Mouse (Mus musculus) kidney, embryonic 16.5 days (tissue): ENCODE data around the gene Nicn1. TPM values are rescaled to one million over a fixed set of nuclear protein-coding genes. Genes with fewer than 3 reads are reported as not detected.

Source experiments
- ATAC-seq: fragments of 200-750 bp; cut with Nextera tagmentation; 2 replicates; pipeline ENCODE4 v1.8.0; 2017; ENCODE audit warnings: moderate TSS enrichment; ENCODE audit not compliant: low FRiP score, low TSS enrichment
- H3K27ac ChIP-seq: fragments of 300-500 bp; sonication (generic); 2 replicates; pipeline ENCODE4 v1.5.1; 2014; ENCODE audit warnings: low read length
- H3K27me3 ChIP-seq: fragments of 300-500 bp; sonication (generic); 2 replicates; pipeline ENCODE4 v1.6.1; 2014; ENCODE audit warnings: low read length, control low read depth, mixed read lengths; ENCODE audit not compliant: insufficient read depth
- H3K36me3 ChIP-seq: fragments of 300-500 bp; sonication (generic); 2 replicates; pipeline ENCODE4 v1.6.1; 2014; ENCODE audit warnings: low read length, control low read depth, mixed read lengths; ENCODE audit not compliant: insufficient read depth
- H3K4me1 ChIP-seq: fragments of 300-500 bp; sonication (generic); 2 replicates; pipeline ENCODE4 v1.6.1; 2014; ENCODE audit warnings: low read length, control low read depth, mixed read lengths; ENCODE audit not compliant: insufficient read depth
- H3K4me2 ChIP-seq: fragments of 300-500 bp; sonication (generic); replicated peaks from 2 replicates; pipeline ENCODE4 v1.6.1; 2014; ENCODE audit warnings: low read depth, low read length
- H3K4me3 ChIP-seq: fragments of 300-500 bp; sonication (generic); 2 replicates; pipeline ENCODE4 v1.5.1; 2014; ENCODE audit warnings: mild to moderate bottlenecking, low read length
- H3K9ac ChIP-seq: fragments of 300-500 bp; sonication (generic); replicated peaks from 2 replicates; pipeline ENCODE4 v1.6.1; 2014; ENCODE audit warnings: low read length
- H3K9me3 ChIP-seq: fragments of 300-500 bp; sonication (generic); 2 replicates; pipeline ENCODE4 v1.6.1; 2016; ENCODE audit warnings: low read length, control low read depth
- WGBS: fragments of 180-500 bp; shearing (Covaris S2); extraction: QIAGEN DNeasy Blood & Tissue Kit; methylation state at CpG from one replicate; pipeline ENCODE4 v1.1.7; 2014; 5-methylcytosine and 5-hydroxymethylcytosine counted together
- polyA plus RNA-seq: library from polyadenylated mRNA; unstranded; fragments of >200 nt; fragmentation: Nextera tagmentation; extraction: Ambion mirVana; gene quantifications from 2 replicates; pipeline ENCODE4 v1.2.1, GENCODE M21; 2015

The Nicn1 gene
- polyA plus RNA-seq, 1 experiment from 2014 or later, result 37.2 TPM

DNA sequence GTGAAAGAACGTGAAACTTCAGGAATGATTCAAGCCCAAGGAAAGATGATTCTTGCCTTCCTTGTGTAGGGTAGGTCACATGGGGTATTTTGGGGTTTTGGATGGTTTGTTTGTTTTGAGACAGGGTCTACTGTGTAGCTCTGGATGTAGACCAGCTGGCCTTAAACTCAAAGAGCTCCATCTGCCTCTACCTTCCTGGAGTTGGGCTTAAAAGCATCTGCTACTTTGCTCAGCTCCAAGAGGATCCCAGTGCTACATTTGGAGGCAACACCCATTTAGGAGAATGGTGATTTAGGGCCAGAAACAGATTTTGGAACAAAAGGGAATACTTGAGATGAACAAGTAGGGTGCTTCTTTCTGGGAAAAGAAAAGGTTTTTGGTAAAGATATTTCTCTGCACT, 34.6 kb downstream of the Nicn1 start:
- Histone ChIP-seq H3K9me3 (no peaks in the 10 kb centered on the region), H3K4me2 (no peak overlapping the region), H3K27ac (no peak overlapping the region), H3K4me1 (no peaks in the 10 kb centered on the region), H3K4me3 (no peak overlapping the region), H3K36me3 (peaks cover 34% of the 10 kb centered on the region), H3K9ac (no peak overlapping the region), H3K27me3 (no peaks in the 10 kb centered on the region)
- no peak for ATAC-seq
- 88% methylated on average over 1 of the region's 1 CpGs for WGBS

DNA sequence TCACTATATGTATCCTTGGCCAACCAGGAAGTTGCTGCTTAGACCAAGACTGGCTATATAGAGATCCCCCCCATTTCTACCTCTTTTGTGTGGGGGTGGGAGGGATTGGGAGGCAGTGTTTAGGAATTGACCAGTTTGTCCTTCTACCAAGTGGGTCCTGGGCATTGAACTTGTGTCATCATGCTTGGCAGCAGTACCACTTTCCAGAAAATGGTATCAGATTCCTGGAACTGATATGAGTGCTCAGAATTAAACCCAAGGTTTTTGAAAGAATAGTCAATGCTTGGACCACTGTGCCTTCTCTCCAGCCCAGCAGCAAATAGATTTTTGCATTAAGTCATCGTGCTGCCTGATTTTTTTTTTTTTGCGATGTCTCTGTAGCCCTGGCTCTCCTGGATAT, 35.6 kb downstream of the Nicn1 start:
- Histone ChIP-seq H3K9me3 (no peaks in the 10 kb centered on the region), H3K9ac (no peak overlapping the region), H3K36me3 (peaks cover 36% of the 10 kb centered on the region), H3K27ac (no peak overlapping the region), H3K27me3 (no peaks in the 10 kb centered on the region), H3K4me1 (no peaks in the 10 kb centered on the region), H3K4me2 (no peak overlapping the region), H3K4me3 (no peak overlapping the region)
- ATAC-seq, result no peak
- 98% methylated on average over 2 of the region's 2 CpGs for WGBS

DNA sequence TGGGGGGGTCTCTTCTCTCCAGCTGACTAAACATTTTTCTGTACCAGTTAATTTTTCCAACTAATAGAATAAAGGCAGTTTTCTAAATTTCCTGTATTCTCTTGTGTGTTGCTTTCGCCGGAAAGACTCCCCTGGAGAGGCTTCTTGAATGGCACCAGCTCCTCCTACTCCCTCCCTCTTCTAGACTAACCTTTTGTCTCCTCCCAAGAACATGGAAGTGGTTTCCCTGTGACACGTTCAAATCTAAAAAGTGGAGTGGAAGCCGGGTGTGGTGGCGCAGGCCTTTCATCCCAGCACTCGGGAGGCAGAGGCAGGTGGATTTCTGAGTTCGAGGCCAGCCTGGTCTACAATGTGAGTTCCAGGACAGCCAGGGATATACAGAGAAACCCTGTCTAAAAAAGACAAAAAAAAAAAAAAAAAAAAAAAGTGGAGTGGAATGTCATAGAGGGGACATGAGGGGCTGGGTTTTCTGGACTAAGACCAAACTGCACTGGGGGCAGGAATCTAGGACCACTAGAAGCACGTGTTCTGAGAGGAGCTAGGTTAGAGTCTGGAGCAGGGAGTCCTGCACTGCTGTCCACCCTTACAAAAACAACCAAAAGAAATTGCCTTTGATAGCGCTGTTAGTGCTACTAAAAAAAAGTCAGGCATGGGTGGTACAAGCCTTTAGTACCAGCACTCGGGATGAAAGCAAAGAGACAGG, 47.8 kb downstream of the Nicn1 start:
- WGBS, result 65% methylated on average over 10 of the region's 10 CpGs
- Histone ChIP-seq H3K27me3 (no peaks in the 10 kb centered on the region), H3K4me3 (peak overlapping the region; percentile 78; the same call in 1 of the 2 replicates), H3K27ac (peak overlapping the region; percentile 97), H3K4me2 (peak overlapping the region; percentile 89), H3K4me1 (peaks cover 35% of the 10 kb centered on the region), H3K9ac (peak overlapping the region; percentile 90; the same call in 1 of the 2 replicates), H3K36me3 (peaks cover 30% of the 10 kb centered on the region), H3K9me3 (no peaks in the 10 kb centered on the region)
- no peak for ATAC-seq

DNA sequence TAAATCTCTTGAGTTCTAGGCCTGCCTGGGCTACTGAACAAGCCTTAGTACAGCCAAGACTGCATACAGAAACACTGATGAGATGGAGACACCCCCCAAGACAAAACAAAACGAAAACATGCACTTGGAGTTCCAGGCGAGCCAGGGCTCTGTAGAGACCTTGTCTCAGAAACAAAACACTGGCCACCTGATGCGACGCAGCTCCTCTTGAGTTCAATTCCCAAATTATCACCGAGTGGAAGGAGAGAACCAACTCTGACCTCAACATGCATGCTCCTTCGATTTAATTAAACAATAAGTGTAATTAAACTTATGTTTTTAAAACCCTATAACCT, 48.3 kb downstream of the Nicn1 start:
- WGBS, result 22% methylated on average over 6 of the region's 6 CpGs

DNA sequence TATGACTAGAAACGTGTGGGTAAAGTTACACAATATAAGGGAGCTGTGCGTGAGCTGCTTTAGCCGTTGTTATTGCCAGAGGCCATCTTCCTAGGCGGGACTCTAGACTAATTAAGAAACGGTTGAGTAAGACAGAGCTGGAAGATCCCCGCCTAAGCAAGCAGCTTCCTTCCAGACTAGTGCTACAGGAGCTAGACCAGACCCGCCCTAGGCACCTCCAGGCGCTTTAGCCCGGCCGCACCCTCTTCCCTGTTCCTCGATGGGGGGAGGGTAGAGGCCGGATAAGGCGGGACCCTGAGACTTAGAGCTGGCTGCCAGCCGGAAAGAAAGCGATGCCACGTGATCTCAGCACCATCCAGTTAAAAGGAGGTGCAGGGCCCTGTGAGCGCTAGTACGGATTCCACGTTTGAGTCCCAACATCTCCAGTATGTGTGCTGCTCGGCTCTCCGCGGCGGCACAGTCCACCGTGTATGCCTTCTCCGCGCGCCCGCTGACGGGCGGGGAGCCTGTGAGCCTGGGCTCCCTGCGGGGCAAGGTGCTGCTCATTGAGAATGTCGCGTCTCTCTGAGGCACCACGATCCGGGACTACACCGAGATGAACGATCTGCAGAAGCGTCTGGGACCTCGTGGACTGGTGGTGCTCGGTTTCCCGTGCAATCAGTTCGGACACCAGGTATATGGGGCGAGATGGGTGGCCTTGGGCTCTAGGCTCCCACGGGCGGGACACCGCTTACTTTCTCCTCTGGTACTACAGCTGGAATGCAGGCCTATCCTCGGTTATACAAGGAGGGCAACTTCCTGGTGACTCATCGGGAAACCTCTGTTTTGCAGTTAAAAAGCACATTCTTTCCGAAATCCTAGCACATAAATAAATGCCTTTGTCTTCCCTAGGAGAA, 48.9 kb downstream of the Nicn1 start, which contains the start of gene Gpx1:
Gene Gpx1 (plus strand): TSS at position 18 of the 896 bp plus-strand sequence.
- Histone ChIP-seq H3K9ac (peak within 1 kb of the TSS; percentile 90), H3K27ac (peak within 1 kb of the TSS; percentile 97), H3K27me3 (no peaks in the 10 kb centered on the region), H3K4me2 (peak within 1 kb of the TSS; percentile 89), H3K9me3 (no peaks in the 10 kb centered on the region), H3K4me3 (peak within 1 kb of the TSS; percentile 78), H3K36me3 (peaks cover 20% of the 10 kb centered on the region), H3K4me1 (peaks cover 35% of the 10 kb centered on the region)
- WGBS, result under 1% methylated on average over 49 of the region's 49 CpGs
- peak; percentile 97 for ATAC-seq

More for the DNA sequence above, 48.3 kb downstream of the Nicn1 start:
- no peaks in the 10 kb centered on the region for H3K9me3 ChIP-seq
- H3K36me3 ChIP-seq, result peaks cover 26% of the 10 kb centered on the region
- peak overlapping the region; percentile 97 for H3K27ac ChIP-seq
- H3K4me2 ChIP-seq, result peak overlapping the region; percentile 89
- peaks cover 35% of the 10 kb centered on the region for H3K4me1 ChIP-seq
- H3K9ac ChIP-seq, result peak overlapping the region; percentile 90
- H3K4me3 ChIP-seq, result peak overlapping the region; percentile 78
- ATAC-seq, result no peak
- no peaks in the 10 kb centered on the region for H3K27me3 ChIP-seq

DNA sequence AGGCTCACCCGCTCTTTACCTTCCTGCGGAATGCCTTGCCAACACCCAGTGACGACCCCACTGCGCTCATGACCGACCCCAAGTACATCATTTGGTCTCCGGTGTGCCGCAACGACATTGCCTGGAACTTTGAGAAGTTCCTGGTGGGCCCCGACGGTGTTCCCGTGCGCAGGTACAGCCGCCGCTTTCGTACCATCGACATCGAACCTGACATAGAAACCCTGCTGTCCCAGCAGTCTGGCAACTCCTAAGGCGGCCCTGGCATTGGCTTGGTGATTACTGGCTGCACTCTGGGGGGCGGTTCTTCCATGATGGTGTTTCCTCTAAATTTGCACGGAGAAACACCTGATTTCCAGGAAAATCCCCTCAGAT, 49.6 kb downstream of the Nicn1 start:
- ATAC-seq, result no peak
- peaks cover 13% of the 10 kb centered on the region for H3K36me3 ChIP-seq
- 6% methylated on average over 20 of the region's 20 CpGs for WGBS
- no peaks in the 10 kb centered on the region for H3K9me3 ChIP-seq
- peak overlapping the region; percentile 78 for H3K4me3 ChIP-seq
- H3K27ac ChIP-seq, result peak overlapping the region; percentile 97
- H3K4me2 ChIP-seq, result peak overlapping the region; percentile 89
- no peaks in the 10 kb centered on the region for H3K27me3 ChIP-seq
- peaks cover 35% of the 10 kb centered on the region for H3K4me1 ChIP-seq
- H3K9ac ChIP-seq, result peak overlapping the region; percentile 90

DNA sequence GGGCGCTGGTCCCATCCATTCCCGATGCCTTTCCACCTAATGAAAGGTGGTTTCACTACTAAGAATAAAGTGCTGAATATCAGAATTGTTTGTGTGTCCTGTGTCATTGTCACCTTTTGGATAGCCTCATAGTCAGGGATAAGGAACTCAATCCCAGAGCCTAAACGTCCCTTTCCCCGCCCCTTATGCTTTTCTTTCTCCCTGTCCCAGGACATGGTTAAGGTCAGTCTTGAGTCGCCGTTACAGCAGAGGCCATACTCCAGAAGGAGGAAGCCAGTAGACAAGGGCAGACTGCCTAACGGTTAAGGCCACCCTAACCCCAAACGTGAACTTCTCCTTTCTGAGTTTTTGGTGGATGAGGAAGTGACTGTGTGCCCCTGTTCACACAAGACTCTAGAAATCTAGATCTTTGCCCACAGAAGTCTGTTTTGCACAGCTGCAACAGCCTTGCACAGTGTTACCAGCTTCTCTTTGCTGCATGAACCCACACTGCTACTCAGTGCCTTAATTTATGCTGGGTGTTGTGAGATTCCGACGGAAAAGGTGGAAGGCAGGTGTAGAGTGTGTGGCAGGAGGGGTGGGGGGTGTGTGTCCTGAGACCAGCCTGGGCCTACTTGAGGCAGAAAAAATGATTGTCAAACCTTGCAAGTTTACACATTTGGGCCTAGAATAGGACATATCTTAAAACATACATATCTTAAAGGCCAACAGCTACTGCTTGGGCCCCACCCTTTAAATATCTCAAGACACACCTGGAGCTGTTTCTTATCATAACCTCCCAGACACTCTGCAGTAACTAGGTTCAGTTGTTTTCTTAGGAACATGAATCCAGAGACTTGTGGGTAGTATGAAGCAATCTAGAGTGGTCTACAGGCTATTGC, 50.3 kb downstream of the Nicn1 start:
- Histone ChIP-seq H3K9ac (peak overlapping the region; percentile 90), H3K4me1 (peaks cover 35% of the 10 kb centered on the region), H3K27ac (peak overlapping the region; percentile 97), H3K36me3 (peaks cover 7% of the 10 kb centered on the region; the same call in 1 of the 2 replicates), H3K4me2 (peak overlapping the region; percentile 89), H3K4me3 (peak overlapping the region; percentile 78), H3K27me3 (no peaks in the 10 kb centered on the region), H3K9me3 (no peaks in the 10 kb centered on the region)
- no peak for ATAC-seq
- WGBS, result 41% methylated on average over 10 of the region's 10 CpGs

DNA sequence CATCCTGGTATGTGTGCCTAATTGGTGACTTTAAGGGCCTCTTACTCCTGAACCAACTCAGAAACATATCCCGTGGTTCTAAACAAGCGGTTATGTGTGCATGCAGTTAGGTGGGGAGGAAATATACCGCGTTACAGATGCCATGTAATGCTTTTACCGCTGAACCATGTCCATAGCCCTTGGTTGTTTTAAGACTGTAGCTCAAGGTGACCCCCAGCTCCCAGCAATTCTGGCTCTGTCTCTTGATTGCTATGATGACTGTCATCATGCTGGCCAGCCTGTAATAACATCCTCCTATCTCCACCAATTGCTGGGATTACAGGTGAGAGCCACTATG, 50.9 kb downstream of the Nicn1 start:
- H3K27ac ChIP-seq, result no peak overlapping the region; the same call in 1 of the 2 replicates
- no peak overlapping the region for H3K9ac ChIP-seq
- WGBS, result 77% methylated on average over 5 of the region's 5 CpGs
- H3K4me1 ChIP-seq, result peaks cover 38% of the 10 kb centered on the region
- ATAC-seq, result no peak
- no peak overlapping the region for H3K4me2 ChIP-seq
- 0 out of 2 replicates have a peak, but pooled peaks cover 2% of the 10 kb centered on the region for H3K36me3 ChIP-seq
- H3K4me3 ChIP-seq, result peak overlapping the region; percentile 78; the same call in 1 of the 2 replicates
- H3K27me3 ChIP-seq, result no peaks in the 10 kb centered on the region
- H3K9me3 ChIP-seq, result no peaks in the 10 kb centered on the region

DNA sequence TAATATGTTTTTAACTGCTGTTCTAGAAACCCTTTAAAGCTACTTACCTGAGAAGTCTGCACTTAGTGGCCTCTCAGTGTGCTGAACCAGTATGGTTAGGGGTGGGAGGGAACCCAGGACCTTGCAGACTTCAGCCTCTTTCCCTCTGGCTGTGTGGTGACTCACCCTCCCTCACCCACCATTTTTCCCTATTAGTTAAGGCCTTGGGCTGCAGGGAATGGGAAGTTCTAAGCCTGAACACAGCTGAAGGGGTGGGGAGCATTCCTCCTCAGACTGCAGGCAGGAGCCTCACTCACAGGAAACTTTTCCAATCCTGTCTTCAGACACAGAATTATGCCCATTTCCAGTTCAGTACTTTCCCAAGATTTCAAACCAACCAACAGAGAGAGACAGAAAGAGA, 51.6 kb downstream of the Nicn1 start:
- no peak overlapping the region for H3K4me3 ChIP-seq
- 0 out of 2 replicates have a peak, but pooled peaks cover 2% of the 10 kb centered on the region for H3K36me3 ChIP-seq
- H3K9me3 ChIP-seq, result no peaks in the 10 kb centered on the region
- no peaks in the 10 kb centered on the region for H3K27me3 ChIP-seq
- H3K4me1 ChIP-seq, result peaks cover 43% of the 10 kb centered on the region
- H3K4me2 ChIP-seq, result no peak overlapping the region
- no peak for ATAC-seq
- H3K9ac ChIP-seq, result no peak overlapping the region
- H3K27ac ChIP-seq, result peak overlapping the region; percentile 84
